Mouse (Mus musculus): Measurements from ENCODE around the gene Taf8.

DNA sequence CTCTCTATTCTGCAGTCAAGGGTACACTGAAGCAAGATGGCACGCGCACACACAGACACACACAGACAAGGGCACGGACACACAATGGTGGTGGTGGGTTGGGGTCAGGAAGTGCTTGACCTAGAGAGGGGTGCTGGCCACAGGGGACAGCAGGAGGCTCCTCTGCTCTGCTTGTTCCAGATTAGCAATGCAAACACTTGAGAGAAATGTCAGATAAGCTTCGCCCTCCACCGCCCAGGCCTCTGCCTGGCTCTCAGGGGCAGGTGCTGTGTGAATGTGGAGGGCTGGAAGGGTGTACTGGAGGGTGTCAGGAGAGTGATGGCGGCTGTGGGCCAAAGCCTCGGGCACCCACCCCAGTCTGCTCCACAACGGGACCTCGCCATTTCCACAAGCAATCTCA is 56.1 kb downstream of the Taf8 start:
- TF ChIP-seq POLR2A (IDR thresholded peaks at IDR 0.05; ENCODE audit: low read depth, low read length): no peak
- no peak for TF ChIP-seq CTCF (IDR thresholded peaks at IDR 0.05; ENCODE audit: extremely low read depth, insufficient read depth, insufficient read length, insufficient replicate concordance)

Measured in spleen, adult 2 months (tissue).